Mouse (Mus musculus): ENCODE measurements around the gene Padi4. TPM values are rescaled to one million over a fixed set of nuclear protein-coding genes. Genes with fewer than 3 reads are reported as not detected.

Padi4 gene
- polyA plus RNA-seq, 1 experiment from 2014 or later = 2.0 TPM

GRCm38 (mm10) chr4:140741401-140741800 lies 32.6 kb downstream of the Padi4 start:
- no peak for ATAC-seq (replicated peaks; ENCODE audit: low FRiP score)

GRCm38 (mm10) chr4:140740655-140741054 lies 33.4 kb downstream of the Padi4 start:
- no peak for DNase-seq (ENCODE audit: low spot score)
- no peak overlapping the region for H3K4me3 ChIP-seq (ENCODE audit: low read depth, low read length)
- 89% methylated on average over 11 of the region's 11 CpGs for WGBS
- H3K36me3 ChIP-seq (ENCODE audit: control insufficient read depth, insufficient read depth, low read length) = no peaks in the 10 kb centered on the region
- no peak for ATAC-seq (replicated peaks; ENCODE audit: low FRiP score)
- no peaks in the 10 kb centered on the region for H3K27me3 ChIP-seq (ENCODE audit: control insufficient read depth, insufficient read depth, low read length)
- H3K9me3 ChIP-seq (ENCODE audit: control insufficient read depth, low read length) = no peaks in the 10 kb centered on the region
- no peak overlapping the region for H3K27ac ChIP-seq (ENCODE audit: low read depth, low read length)
- no peak overlapping the region for H3K9ac ChIP-seq (ENCODE audit: low read length)
- no peak overlapping the region for H3K4me2 ChIP-seq (ENCODE audit: low read depth, low read length, severe bottlenecking)
- H3K4me1 ChIP-seq (replicated peaks; ENCODE audit: control insufficient read depth, insufficient read depth, low read length) = 0 out of 2 replicates have a peak, but pooled peaks cover 1% of the 10 kb centered on the region

More at GRCm38 (mm10) chr4:140741401-140741800, 32.6 kb downstream of the Padi4 start:
- Histone ChIP-seq H3K27me3 (ENCODE audit: control insufficient read depth, insufficient read depth, low read length) (no peaks in the 10 kb centered on the region), H3K9me3 (ENCODE audit: control insufficient read depth, low read length) (no peaks in the 10 kb centered on the region), H3K9ac (ENCODE audit: low read length) (no peak overlapping the region), H3K4me1 (replicated peaks; ENCODE audit: control insufficient read depth, insufficient read depth, low read length) (0 out of 2 replicates have a peak, but pooled peaks cover 1% of the 10 kb centered on the region), H3K4me2 (ENCODE audit: low read depth, low read length, severe bottlenecking) (no peak overlapping the region), H3K4me3 (ENCODE audit: low read depth, low read length) (no peak overlapping the region), H3K27ac (ENCODE audit: low read depth, low read length) (no peak overlapping the region), H3K36me3 (ENCODE audit: control insufficient read depth, insufficient read depth, low read length) (no peaks in the 10 kb centered on the region)
- 88% methylated on average over 6 of the region's 6 CpGs for WGBS
- DNase-seq (ENCODE audit: low spot score) = no peak

- no peaks in the 10 kb centered on the region for H3K36me3 ChIP-seq (ENCODE audit: control insufficient read depth, insufficient read depth, low read length)
- no peak overlapping the region for H3K4me2 ChIP-seq (ENCODE audit: low read depth, low read length, severe bottlenecking)
- no peaks in the 10 kb centered on the region for H3K27me3 ChIP-seq (ENCODE audit: control insufficient read depth, insufficient read depth, low read length)
- DNase-seq (ENCODE audit: low spot score) (no peak), ATAC-seq (replicated peaks; ENCODE audit: low FRiP score) (no peak)
- no peak overlapping the region for H3K27ac ChIP-seq (ENCODE audit: low read depth, low read length)
- no peaks in the 10 kb centered on the region for H3K4me1 ChIP-seq (replicated peaks; ENCODE audit: control insufficient read depth, insufficient read depth, low read length)
- H3K9me3 ChIP-seq (ENCODE audit: control insufficient read depth, low read length) = no peaks in the 10 kb centered on the region
- H3K9ac ChIP-seq (ENCODE audit: low read length) = no peak overlapping the region
- 76% methylated on average over 7 of the region's 7 CpGs for WGBS
- no peak overlapping the region for H3K4me3 ChIP-seq (ENCODE audit: low read depth, low read length)
Measured at GRCm38 (mm10) chr4:140732871-140733270, 41.2 kb downstream of the Padi4 start.

DNA sequence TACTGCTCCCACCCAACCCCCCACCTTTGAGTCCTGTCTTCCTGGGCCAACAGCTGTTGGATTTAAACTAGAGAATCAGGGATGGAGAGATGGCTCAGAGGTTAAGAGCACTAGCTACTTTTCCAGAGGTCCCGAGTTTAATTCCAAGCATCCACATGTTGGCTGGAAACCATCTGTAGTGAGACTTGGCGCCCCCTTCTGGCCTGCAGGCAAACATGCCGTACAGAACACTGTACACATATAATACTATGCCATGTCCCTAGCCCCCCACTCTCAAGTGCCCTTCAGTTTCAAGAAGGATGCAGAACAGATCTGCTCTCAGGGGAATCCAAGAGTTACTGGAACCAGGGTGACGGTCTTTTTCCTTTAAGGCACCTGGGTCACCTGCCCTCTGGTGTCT lies 42.4 kb downstream of the Padi4 start:
- WGBS = 86% methylated on average over 4 of the region's 4 CpGs
- no peak for DNase-seq (ENCODE audit: low spot score)
- no peaks in the 10 kb centered on the region for H3K27me3 ChIP-seq (ENCODE audit: control insufficient read depth, insufficient read depth, low read length)

GRCm38 (mm10) chr4:140726907-140727306 lies 47.1 kb downstream of the Padi4 start:
- no peak for ATAC-seq (replicated peaks; ENCODE audit: low FRiP score)
- Histone ChIP-seq H3K4me2 (ENCODE audit: low read depth, low read length, severe bottlenecking) (no peak overlapping the region), H3K9ac (ENCODE audit: low read length) (no peak overlapping the region), H3K27me3 (ENCODE audit: control insufficient read depth, insufficient read depth, low read length) (no peaks in the 10 kb centered on the region), H3K36me3 (ENCODE audit: control insufficient read depth, insufficient read depth, low read length) (no peaks in the 10 kb centered on the region), H3K27ac (ENCODE audit: low read depth, low read length) (no peak overlapping the region), H3K4me3 (ENCODE audit: low read depth, low read length) (no peak overlapping the region), H3K4me1 (replicated peaks; ENCODE audit: control insufficient read depth, insufficient read depth, low read length) (no peaks in the 10 kb centered on the region), H3K9me3 (ENCODE audit: control insufficient read depth, low read length) (no peaks in the 10 kb centered on the region)
- peak; percentile 51 for DNase-seq (ENCODE audit: low spot score)
- WGBS = 88% methylated on average over 12 of the region's 12 CpGs

More for the DNA sequence above, 42.4 kb downstream of the Padi4 start:
- Histone ChIP-seq H3K4me1 (replicated peaks; ENCODE audit: control insufficient read depth, insufficient read depth, low read length) (no peaks in the 10 kb centered on the region), H3K9me3 (ENCODE audit: control insufficient read depth, low read length) (no peaks in the 10 kb centered on the region), H3K27ac (ENCODE audit: low read depth, low read length) (no peak overlapping the region), H3K4me3 (ENCODE audit: low read depth, low read length) (no peak overlapping the region), H3K36me3 (ENCODE audit: control insufficient read depth, insufficient read depth, low read length) (no peaks in the 10 kb centered on the region), H3K9ac (ENCODE audit: low read length) (no peak overlapping the region), H3K4me2 (ENCODE audit: low read depth, low read length, severe bottlenecking) (no peak overlapping the region)
- no peak for ATAC-seq (replicated peaks; ENCODE audit: low FRiP score)

- no peaks in the 10 kb centered on the region for H3K4me1 ChIP-seq (replicated peaks; ENCODE audit: control insufficient read depth, insufficient read depth, low read length)
- peaks cover 17% of the 10 kb centered on the region for H3K36me3 ChIP-seq (ENCODE audit: control insufficient read depth, insufficient read depth, low read length)
- no peak overlapping the region for H3K9ac ChIP-seq (ENCODE audit: low read length)
- ATAC-seq (replicated peaks; ENCODE audit: low FRiP score) (no peak), DNase-seq (ENCODE audit: low spot score) (no peak)
- no peaks in the 10 kb centered on the region for H3K9me3 ChIP-seq (ENCODE audit: control insufficient read depth, low read length)
- WGBS = 80% methylated on average over 6 of the region's 6 CpGs
- no peak overlapping the region for H3K27ac ChIP-seq (ENCODE audit: low read depth, low read length)
- no peak overlapping the region for H3K4me3 ChIP-seq (ENCODE audit: low read depth, low read length)
- no peak overlapping the region for H3K4me2 ChIP-seq (ENCODE audit: low read depth, low read length, severe bottlenecking)
- no peaks in the 10 kb centered on the region for H3K27me3 ChIP-seq (ENCODE audit: control insufficient read depth, insufficient read depth, low read length)
Measured at GRCm38 (mm10) chr4:140724739-140725138, 49.3 kb downstream of the Padi4 start.

- Histone ChIP-seq H3K4me1 (replicated peaks; ENCODE audit: control insufficient read depth, insufficient read depth, low read length) (no peaks in the 10 kb centered on the region), H3K9me3 (ENCODE audit: control insufficient read depth, low read length) (no peaks in the 10 kb centered on the region), H3K27ac (ENCODE audit: low read depth, low read length) (no peak overlapping the region), H3K9ac (ENCODE audit: low read length) (no peak overlapping the region), H3K4me3 (ENCODE audit: low read depth, low read length) (no peak overlapping the region), H3K36me3 (ENCODE audit: control insufficient read depth, insufficient read depth, low read length) (peaks cover 21% of the 10 kb centered on the region), H3K4me2 (ENCODE audit: low read depth, low read length, severe bottlenecking) (no peak overlapping the region), H3K27me3 (ENCODE audit: control insufficient read depth, insufficient read depth, low read length) (no peaks in the 10 kb centered on the region)
- WGBS = 71% methylated on average over 5 of the region's 5 CpGs
- peak; percentile 39; the same call in 1 of the 2 replicates for ATAC-seq (replicated peaks; ENCODE audit: low FRiP score)
- peak; percentile 77 for DNase-seq (ENCODE audit: low spot score)
Measured at GRCm38 (mm10) chr4:140723801-140724200, 50.2 kb downstream of the Padi4 start.

GRCm38 (mm10) chr4:140723192-140723591 lies 50.8 kb downstream of the Padi4 start:
- ATAC-seq (replicated peaks; ENCODE audit: low FRiP score) (no peak), DNase-seq (ENCODE audit: low spot score) (no peak)
- H3K27ac ChIP-seq (ENCODE audit: low read depth, low read length) = no peak overlapping the region
- no peak overlapping the region for H3K9ac ChIP-seq (ENCODE audit: low read length)
- no peaks in the 10 kb centered on the region for H3K27me3 ChIP-seq (ENCODE audit: control insufficient read depth, insufficient read depth, low read length)
- H3K4me1 ChIP-seq (replicated peaks; ENCODE audit: control insufficient read depth, insufficient read depth, low read length) = no peaks in the 10 kb centered on the region
- H3K36me3 ChIP-seq (ENCODE audit: control insufficient read depth, insufficient read depth, low read length) = peaks cover 26% of the 10 kb centered on the region
- H3K9me3 ChIP-seq (ENCODE audit: control insufficient read depth, low read length) = no peaks in the 10 kb centered on the region
- 91% methylated on average over 9 of the region's 9 CpGs for WGBS
- H3K4me2 ChIP-seq (ENCODE audit: low read depth, low read length, severe bottlenecking) = no peak overlapping the region
- H3K4me3 ChIP-seq (ENCODE audit: low read depth, low read length) = no peak overlapping the region

DNA sequence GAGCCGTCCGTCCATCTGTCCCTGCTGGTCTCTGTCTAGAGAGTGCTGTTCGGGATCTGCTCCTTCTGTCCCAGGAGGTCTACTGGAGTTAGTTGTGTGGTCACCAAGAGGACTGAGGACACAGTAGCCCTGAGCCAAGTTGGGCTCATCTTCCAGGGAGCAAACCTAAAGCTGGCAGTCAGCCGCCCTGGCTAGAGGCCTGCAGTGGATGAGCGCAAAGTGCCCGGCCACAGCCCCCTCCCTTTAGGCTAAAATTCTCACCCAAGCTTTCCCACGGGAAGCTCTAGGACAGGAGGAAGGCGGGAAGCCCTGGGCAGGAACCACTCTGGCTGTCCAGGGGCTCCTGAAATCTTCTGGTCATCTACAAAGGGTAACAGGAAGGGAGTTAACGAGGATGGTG lies 51.3 kb downstream of the Padi4 start:
- Histone ChIP-seq H3K4me2 (ENCODE audit: low read depth, low read length, severe bottlenecking) (no peak overlapping the region), H3K27ac (ENCODE audit: low read depth, low read length) (no peak overlapping the region), H3K9me3 (ENCODE audit: control insufficient read depth, low read length) (no peaks in the 10 kb centered on the region), H3K4me1 (replicated peaks; ENCODE audit: control insufficient read depth, insufficient read depth, low read length) (no peaks in the 10 kb centered on the region), H3K36me3 (ENCODE audit: control insufficient read depth, insufficient read depth, low read length) (peaks cover 29% of the 10 kb centered on the region), H3K27me3 (ENCODE audit: control insufficient read depth, insufficient read depth, low read length) (no peaks in the 10 kb centered on the region), H3K4me3 (ENCODE audit: low read depth, low read length) (no peak overlapping the region), H3K9ac (ENCODE audit: low read length) (no peak overlapping the region)
- whole genome bisulfite sequencing = 79% methylated on average over 9 of the region's 9 CpGs
- DNase-seq (ENCODE audit: low spot score) (no peak), ATAC-seq (replicated peaks; ENCODE audit: low FRiP score) (no peak)
